Mouse (Mus musculus): ENCODE measurements around the gene Fcgrt.

GRCm38 (mm10) chr7:45149545-45149944, 45.9 kb upstream of the Fcgrt start:
- no peak for TF ChIP-seq SIN3A (IDR thresholded peaks at IDR 0.05; ENCODE audit: low read length)
- no peak for TF ChIP-seq POLR2A (IDR thresholded peaks at IDR 0.05; ENCODE audit: low read depth, low read length)
- no peak for TF ChIP-seq TCF12 (IDR thresholded peaks at IDR 0.05; ENCODE audit: low read depth, low read length)
- no peak for TF ChIP-seq CTCF (conservative IDR thresholded peaks at IDR 0.05 in 1 of 2, IDR thresholded peaks at IDR 0.05 in 1 of 2; ENCODE audit: low read depth in 2 of 2, low read length in 2 of 2)
- no peak for TF ChIP-seq CHD2 (IDR thresholded peaks at IDR 0.05; ENCODE audit: low read length)
- no peak for TF ChIP-seq MAX (IDR thresholded peaks at IDR 0.05; ENCODE audit: low read length)
